Mouse (Mus musculus) urinary bladder, adult 18-20 months (tissue): ENCODE results near the gene Hapln3.

Experiments used
- DNase-seq, 2 experiments: peaks; one replicate each; pipeline ENCODE4 v3.0.0; 2022; ENCODE audit warnings: low spot score in 2 of 2, mixed read lengths in 2 of 2

The Hapln3 gene

GRCm38 (mm10) chr7:79079212-79079611 is 51.6 kb downstream of the Hapln3 start:
- DNase-seq = no peak

- DNase-seq = no peak
Observed at GRCm38 (mm10) chr7:79068231-79068630, 62.6 kb downstream of the Hapln3 start.

GRCm38 (mm10) chr7:79067466-79067865 is 63.4 kb downstream of the Hapln3 start:
- DNase-seq = no peak
